Mouse (Mus musculus): Measurements from ENCODE around the gene Cdt1. TPM values are rescaled to one million over a fixed set of nuclear protein-coding genes. Genes with fewer than 3 reads are reported as not detected.

Cdt1 gene
- polyA plus RNA-seq (2017; shearing (Covaris generic)) = 115 TPM

GRCm38 (mm10) chr8:122567361-122568108 is at the start of gene Cdt1:
Cdt1 (plus strand) TSS chr8:122568015.

DNA sequence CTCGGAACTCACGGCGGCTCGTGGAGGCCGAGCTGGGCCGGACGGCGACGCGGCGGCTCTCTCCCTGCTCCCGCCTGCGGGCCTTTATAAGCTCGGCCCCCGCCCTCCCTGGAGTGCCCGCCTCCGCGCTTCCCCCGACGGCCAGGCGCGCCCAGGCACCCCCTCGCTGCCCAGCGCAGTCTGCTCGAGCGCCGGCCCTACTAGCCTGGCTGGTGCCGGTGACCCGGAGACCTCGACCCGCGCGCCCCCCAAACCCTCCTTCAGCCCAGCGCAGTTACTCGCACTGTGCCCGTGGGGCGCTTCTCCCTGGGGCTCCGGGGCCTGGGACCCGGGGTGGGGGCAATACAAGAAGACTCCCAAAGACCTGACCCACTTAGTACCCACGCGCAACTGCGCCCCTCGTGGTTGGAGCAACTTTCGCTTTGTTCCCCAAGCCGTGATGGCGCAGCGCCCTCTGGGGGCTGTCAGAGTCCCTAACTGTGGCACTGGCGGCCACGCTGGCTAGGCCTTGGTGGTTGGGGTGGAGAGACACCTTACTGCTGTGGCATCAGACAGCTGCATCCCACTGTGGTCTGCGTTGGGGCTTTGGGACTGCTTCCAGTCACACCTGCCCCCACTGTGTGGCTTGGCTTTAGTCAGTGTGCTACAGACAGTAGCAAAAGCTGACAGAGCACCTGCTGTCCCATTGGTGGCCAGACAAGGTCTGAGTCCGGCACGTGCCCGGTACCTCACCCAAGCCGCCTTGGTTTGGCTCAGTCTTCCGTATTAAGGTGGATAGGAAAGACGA is 16.4 kb upstream of the Cdt1 start, which contains the start of gene Piezo1:
TSS of gene Piezo1 (minus strand) at position 65 of the 787 bp plus-strand sequence.

DNA sequence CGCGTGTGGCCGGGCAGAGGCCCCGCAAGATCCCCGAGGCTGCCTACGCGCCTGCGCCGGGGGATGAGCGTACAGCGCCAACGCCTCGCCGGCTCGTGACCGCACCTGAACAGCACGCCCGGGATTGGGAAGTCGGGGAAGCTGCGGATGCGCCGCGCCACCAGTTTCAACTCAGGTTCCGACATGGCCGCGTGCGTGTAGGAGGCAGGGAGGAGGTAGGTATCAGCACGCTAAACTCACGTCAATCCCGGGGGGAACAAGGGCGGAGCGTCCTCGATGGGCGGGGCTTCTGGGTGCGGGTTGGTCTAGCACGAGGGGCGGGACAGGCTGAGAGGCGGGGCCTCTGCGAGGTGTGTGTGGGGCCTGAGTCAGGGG is 8.8 kb downstream of the Cdt1 start, which contains the start of gene Aprt:
TSS of gene Aprt (minus strand) at position 262 of the 375 bp plus-strand sequence.

DNA sequence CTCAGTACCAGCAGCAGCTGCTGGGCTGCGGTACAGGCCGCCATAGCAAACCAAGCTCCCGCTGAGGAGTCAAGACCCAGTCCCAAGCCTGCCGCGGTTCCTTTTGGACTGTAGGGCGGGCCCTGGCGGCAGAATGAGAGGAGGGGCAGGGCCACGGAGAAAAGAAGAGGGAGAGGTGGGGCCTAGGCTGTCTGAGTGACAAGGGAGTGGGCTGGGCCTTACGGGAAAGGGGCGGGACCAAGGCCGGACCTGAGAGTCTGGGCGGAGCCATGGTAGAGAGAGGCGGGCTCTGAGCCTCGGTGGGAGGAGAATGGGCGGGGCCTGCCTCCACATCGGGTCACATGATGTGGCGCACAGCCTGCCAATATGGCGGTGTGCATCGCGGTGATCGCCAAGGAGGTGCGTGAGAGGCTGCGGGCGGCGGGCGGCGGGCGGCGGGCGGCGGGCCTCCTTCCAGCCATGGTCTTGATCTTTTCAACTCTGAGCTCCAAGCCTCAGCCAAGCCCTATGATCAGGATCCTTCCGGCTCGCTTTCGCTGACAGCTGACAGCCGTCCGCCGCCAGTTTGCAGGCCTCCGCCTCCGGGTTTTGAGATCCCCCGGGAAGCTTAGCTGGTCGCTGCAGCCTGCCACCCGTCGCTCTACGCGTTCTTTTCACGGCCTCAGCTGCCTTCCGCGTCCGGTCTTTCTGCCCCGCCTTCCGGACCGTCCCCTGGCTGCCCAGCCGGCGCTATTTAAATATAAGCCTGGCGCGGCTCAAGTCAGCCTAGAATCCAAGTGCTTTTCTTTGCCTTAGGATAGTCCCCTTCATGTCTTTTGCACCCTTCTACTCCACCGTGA is 43.7 kb downstream of the Cdt1 start, which contains the start of the genes Galns and Trappc2l:
TSS of gene Galns (minus strand) at position 169 of the 839 bp plus-strand sequence.
TSS of gene Trappc2l (plus strand) at position 346 of the 839 bp plus-strand sequence.

DNA sequence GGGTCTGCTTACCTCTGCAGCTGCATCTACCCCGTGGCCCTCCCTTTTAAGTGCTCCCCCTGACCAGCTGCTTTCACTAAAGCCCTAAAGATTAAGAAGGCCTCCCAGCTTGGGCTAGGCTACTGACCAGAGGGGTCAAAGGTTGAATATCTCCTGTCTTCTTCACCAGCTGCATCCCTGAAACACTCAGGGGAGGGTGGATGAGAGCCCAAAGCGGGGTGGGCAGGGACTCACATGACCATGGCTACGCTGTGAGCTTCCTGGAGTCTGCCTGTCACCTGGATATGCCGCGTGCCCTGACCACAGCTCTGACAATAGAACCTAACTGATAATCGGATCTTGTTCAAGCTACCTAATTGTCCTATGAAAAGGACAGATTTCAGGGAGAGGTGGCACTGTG is 54.9 kb downstream of the Cdt1 start, which contains the start of gene Pabpn1l:
TSS of gene Pabpn1l (minus strand) at position 13 of the 400 bp plus-strand sequence.

Other genes with a start within 250 kb of the Cdt1 start
- not detected for gene Trhr2, start 207.3 kb upstream of the Cdt1 start, polyA plus RNA-seq (2017; shearing (Covaris generic))
- gene Zc3h18, start 191.4 kb upstream of the Cdt1 start, polyA plus RNA-seq (2017; shearing (Covaris generic)) = 53.8 TPM
- not detected for gene Il17c, start 146.0 kb upstream of the Cdt1 start, polyA plus RNA-seq (2017; shearing (Covaris generic))
- 489 TPM for gene Cyba, start 135.1 kb upstream of the Cdt1 start, polyA plus RNA-seq (2017; shearing (Covaris generic))
- gene Mvd, start 124.6 kb upstream of the Cdt1 start, polyA plus RNA-seq (2017; shearing (Covaris generic)) = 7.1 TPM
- gene Snai3, start 107.3 kb upstream of the Cdt1 start, polyA plus RNA-seq (2017; shearing (Covaris generic)) = 11.0 TPM
- 202 TPM for gene Rnf166, start 92.0 kb upstream of the Cdt1 start, polyA plus RNA-seq (2017; shearing (Covaris generic))
- 47.3 TPM for gene Ctu2, start 91.9 kb upstream of the Cdt1 start, polyA plus RNA-seq (2017; shearing (Covaris generic))
- gene Piezo1, start 16.7 kb upstream of the Cdt1 start, polyA plus RNA-seq (2017; shearing (Covaris generic)) = 36.6 TPM
- 185 TPM for gene Aprt, start 8.9 kb downstream of the Cdt1 start, polyA plus RNA-seq (2017; shearing (Covaris generic))
- gene Galns, start 43.4 kb downstream of the Cdt1 start, polyA plus RNA-seq (2017; shearing (Covaris generic)) = 5.6 TPM
- gene Trappc2l, start 43.6 kb downstream of the Cdt1 start, polyA plus RNA-seq (2017; shearing (Covaris generic)) = 43.7 TPM
- gene Pabpn1l, start 54.7 kb downstream of the Cdt1 start, polyA plus RNA-seq (2017; shearing (Covaris generic)) = not detected
- gene Cbfa2t3, start 131.1 kb downstream of the Cdt1 start, polyA plus RNA-seq (2017; shearing (Covaris generic)) = 0.78 TPM
- gene Acsf3, start 207.5 kb downstream of the Cdt1 start, polyA plus RNA-seq (2017; shearing (Covaris generic)) = 4.3 TPM